Mouse (Mus musculus) ZHBTc4 (cell line): ENCODE results near the gene Tfap2d.

Experiments used
- DNase-seq: peaks from one replicate; pipeline ENCODE4 v3.0.0-alpha.2; 2011; ENCODE audit warnings: low read depth, low spot score

The Tfap2d gene

DNA sequence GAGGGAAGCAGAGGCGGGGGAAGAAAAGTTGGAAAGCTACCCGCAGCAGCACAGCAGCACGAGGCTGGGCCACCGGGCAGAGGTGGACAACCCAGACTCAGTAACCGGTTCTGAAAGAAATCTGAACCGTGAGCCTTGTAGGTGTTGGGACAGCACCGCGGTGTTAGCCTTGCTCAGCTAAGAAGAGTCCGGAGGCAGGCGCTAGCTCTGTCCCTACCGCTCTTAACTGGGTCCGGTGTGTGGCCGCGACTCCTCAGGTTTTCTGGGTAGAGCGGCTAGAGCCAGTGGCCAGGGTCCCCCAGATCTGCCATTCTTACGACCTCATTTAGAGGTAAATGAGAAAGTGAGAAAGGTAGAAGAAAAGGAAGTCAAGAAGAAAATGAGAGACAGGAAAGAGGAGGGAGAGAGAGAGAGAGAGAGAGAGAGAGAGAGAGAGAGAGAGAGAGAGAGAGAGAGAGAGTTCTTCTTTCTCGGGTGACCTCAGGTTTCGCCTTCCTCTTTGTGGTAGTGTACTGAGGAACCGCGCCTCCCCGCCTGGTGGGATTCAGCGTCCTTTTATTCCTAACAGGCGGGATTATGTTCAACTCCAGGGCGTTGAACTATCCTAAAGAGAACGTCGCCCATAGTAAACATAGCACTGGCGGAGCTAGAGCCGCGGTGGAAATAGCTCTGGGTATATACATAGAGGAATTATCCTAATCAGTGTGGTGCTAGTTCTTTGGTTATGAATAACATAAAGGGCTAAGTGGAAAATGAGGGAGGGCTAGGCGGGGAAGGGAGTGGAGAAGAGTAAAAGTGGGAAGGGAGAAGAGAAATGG is 107.6 kb downstream of the Tfap2d start:
- DNase-seq = peak; percentile 55

DNA sequence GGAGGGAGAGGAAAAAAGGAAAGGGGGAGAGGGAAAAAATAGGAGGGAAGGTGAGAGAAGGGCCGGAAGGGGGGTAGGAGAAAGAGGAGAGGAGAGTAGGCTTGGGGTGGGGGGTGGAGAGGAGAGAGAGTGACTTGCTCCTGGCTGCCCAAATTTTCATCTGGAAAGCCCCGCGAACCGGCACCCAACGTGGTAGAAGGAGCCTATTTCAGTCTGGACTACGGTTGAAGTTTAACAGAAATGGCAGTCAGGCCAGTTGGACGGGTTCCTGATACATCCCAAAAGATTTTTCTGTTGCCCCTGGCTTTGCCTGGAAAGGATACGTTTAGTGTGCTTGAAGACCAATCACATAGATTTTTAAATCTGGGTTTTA is 108.2 kb downstream of the Tfap2d start:
- no peak for DNase-seq

DNA sequence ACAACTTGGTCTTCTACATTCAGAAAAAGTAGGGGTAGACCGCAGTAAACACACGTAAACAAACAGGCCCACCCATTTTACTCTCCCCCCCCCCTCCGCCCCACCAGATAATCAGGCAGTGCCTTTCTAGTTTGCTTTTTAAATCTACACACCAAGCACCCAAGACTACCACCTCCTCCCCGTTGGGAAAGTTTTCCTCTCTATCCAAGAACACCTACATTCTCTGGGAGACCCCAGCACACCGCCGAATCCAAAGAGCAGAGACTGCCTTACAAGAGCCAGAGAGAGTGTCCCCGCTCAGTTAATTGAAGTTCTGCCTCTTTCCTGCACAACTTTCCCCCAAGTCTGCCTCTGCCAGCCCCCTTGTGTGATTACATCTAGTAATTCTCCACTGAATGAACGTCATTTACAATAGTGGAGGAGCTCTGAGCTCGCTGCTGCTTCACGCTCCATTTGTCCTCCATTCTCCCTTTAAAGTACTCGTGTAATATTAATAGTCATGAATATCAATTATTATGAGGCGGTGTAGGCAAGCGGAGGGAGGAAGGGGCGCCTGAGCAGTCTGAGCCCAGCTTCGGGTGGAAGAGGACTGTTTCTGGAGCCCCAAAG is 108.8 kb downstream of the Tfap2d start:
- no peak for DNase-seq

DNA sequence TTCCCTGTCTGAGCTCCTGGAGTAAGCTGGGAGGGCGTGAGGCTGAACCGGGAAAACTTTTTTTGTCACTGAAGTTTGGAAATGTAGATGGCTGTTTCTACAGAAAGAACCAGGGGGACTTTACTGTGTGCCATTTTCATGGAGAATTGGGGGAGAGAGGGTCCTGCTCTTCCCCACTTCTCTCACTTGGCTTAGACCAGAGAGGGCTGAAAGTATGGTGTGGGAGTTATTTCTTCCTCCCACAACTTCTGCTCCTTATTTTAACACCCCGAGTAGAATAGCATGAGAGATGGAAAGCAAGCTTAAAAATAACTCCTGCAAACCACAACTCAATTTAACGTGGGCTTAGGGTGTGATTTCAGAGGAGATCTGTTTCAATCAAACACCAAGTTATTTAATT is 109.9 kb downstream of the Tfap2d start:
- DNase-seq = no peak

DNA sequence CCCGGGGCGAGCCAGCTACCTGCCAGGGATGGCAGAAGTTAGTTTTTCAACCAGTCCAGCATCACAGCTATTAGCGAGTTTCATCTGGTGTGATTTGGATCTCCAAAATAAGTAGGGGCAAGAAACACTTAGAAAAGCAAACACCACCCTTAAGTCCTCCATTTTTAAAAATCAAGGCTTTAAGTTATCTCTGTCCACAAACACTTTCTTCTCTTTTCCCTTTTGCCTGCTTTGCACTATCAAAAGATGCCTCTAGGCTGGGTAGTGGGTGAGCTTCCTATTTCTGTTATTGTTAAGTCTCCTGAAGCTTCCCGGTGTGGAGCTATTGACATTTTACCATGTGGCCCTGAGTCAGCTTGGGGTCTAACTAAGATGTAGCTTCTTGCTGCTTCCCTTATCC is 110.3 kb downstream of the Tfap2d start:
- no peak for DNase-seq

DNA sequence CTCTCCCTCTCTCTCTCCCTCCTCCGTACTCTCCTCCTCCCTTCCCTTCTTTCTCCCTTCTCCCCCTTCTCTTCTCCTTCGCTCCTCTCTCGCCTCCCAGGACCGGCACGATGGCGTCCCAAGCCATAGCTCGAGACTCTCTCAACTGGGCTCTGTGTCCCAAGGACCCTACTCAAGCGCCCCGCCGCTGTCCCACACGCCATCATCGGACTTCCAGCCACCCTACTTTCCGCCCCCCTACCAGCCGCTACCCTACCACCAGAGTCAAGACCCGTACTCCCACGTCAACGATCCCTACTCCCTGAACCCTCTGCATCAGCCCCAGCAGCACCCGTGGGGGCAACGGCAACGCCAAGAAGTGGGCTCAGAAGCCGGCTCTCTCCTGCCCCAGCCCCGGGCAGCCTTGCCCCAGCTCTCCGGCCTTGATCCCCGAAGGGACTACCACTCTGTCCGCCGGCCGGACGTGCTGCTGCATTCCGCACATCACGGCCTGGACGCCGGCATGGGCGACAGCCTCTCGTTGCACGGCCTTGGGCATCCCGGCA is 111.1 kb downstream of the Tfap2d start:
- DNase-seq = no peak
